Mouse (Mus musculus) left cerebral cortex, adult 11 months (tissue): ENCODE measurements around the gene Nfkb2.

Experiments used
- DNase-seq: peaks from one replicate; pipeline ENCODE4 v3.0.0; 2022; ENCODE audit warnings: low spot score

The Nfkb2 gene

GRCm38 (mm10) chr19:46304216-46304841 is at the start of gene Nfkb2:
Gene Nfkb2 (plus strand): TSS chr19:46304320.
- DNase-seq, result no peak

- DNase-seq, result no peak
These were observed 39.4 kb upstream of the Nfkb2 start for GRCm38 (mm10) chr19:46264762-46265161.

GRCm38 (mm10) chr19:46275307-46275706 is 28.8 kb upstream of the Nfkb2 start:
- DNase-seq, result no peak

- no peak for DNase-seq
These were observed 21.9 kb upstream of the Nfkb2 start for GRCm38 (mm10) chr19:46282081-46282849.

GRCm38 (mm10) chr19:46284686-46285085 is 19.4 kb upstream of the Nfkb2 start:
- DNase-seq, result no peak

- no peak for DNase-seq
These were observed 18.5 kb upstream of the Nfkb2 start for GRCm38 (mm10) chr19:46285631-46286030.

- no peak for DNase-seq
These were observed 18.1 kb upstream of the Nfkb2 start for GRCm38 (mm10) chr19:46286047-46286446.

GRCm38 (mm10) chr19:46286926-46287325 is 17.2 kb upstream of the Nfkb2 start:
- no peak for DNase-seq

- DNase-seq, result no peak
These were observed 16.6 kb upstream of the Nfkb2 start for GRCm38 (mm10) chr19:46287566-46287965.

- DNase-seq, result no peak
These were observed 13.5 kb upstream of the Nfkb2 start for GRCm38 (mm10) chr19:46290535-46291105.

GRCm38 (mm10) chr19:46296938-46297337 is 7.2 kb upstream of the Nfkb2 start:
- DNase-seq, result no peak

GRCm38 (mm10) chr19:46300294-46301045 is 3.6 kb upstream of the Nfkb2 start:
- DNase-seq, result no peak

GRCm38 (mm10) chr19:46302551-46302950 is 1.6 kb upstream of the Nfkb2 start:
- DNase-seq, result no peak

- no peak for DNase-seq
These were observed 587 bp upstream of the Nfkb2 start for GRCm38 (mm10) chr19:46303251-46304215.

GRCm38 (mm10) chr19:46304908-46305333 is 801 bp downstream of the Nfkb2 start:
- no peak for DNase-seq

- DNase-seq, result no peak
These were observed 1.5 kb downstream of the Nfkb2 start for GRCm38 (mm10) chr19:46305432-46306267.

- no peak for DNase-seq
These were observed 2.1 kb downstream of the Nfkb2 start for GRCm38 (mm10) chr19:46306268-46306610.

GRCm38 (mm10) chr19:46306751-46307289 is 2.7 kb downstream of the Nfkb2 start:
- no peak for DNase-seq

GRCm38 (mm10) chr19:46307781-46308180 is 3.7 kb downstream of the Nfkb2 start:
- no peak for DNase-seq

GRCm38 (mm10) chr19:46308303-46308702 is 4.2 kb downstream of the Nfkb2 start:
- no peak for DNase-seq
